Mouse (Mus musculus) spleen, adult 2 months (tissue): ENCODE data around the gene Tmem104.

Experiments
- CTCF ChIP-seq: fragments of 200-500 bp; IDR thresholded peaks from 2 replicates; pipeline ENCODE4 v1.5.1; 2011; ENCODE audit warnings: mild to moderate bottlenecking, inconsistent platforms; ENCODE audit not compliant: insufficient read depth, insufficient read length, insufficient replicate concordance; ENCODE audit errors: extremely low read depth
- POLR2A ChIP-seq: fragments of 200-500 bp; IDR thresholded peaks from 2 replicates; pipeline ENCODE4 v1.6.1; 2011; ENCODE audit warnings: low read depth, low read length, inconsistent platforms

GRCm38 (mm10) chr11:115242746-115243145 is 55.5 kb downstream of the Tmem104 start:
- TF ChIP-seq POLR2A (no peak), CTCF (no peak)
